Mouse (Mus musculus) T-helper 17 cell (primary cell): ENCODE results near the gene Slc16a10.

Source experiments
- in situ Hi-C, 2 experiments: fragments of 300-600 bp; cut with MboI, MseI; formaldehyde crosslinking; loops; 1 replicate in 1 of 2; 2 replicates in 1 of 2; pipeline ENCODE4 v1.15.1; 2025; ENCODE audit warnings: high pct_unique_total_duplicates in 2 of 2

The Slc16a10 gene

DNA sequence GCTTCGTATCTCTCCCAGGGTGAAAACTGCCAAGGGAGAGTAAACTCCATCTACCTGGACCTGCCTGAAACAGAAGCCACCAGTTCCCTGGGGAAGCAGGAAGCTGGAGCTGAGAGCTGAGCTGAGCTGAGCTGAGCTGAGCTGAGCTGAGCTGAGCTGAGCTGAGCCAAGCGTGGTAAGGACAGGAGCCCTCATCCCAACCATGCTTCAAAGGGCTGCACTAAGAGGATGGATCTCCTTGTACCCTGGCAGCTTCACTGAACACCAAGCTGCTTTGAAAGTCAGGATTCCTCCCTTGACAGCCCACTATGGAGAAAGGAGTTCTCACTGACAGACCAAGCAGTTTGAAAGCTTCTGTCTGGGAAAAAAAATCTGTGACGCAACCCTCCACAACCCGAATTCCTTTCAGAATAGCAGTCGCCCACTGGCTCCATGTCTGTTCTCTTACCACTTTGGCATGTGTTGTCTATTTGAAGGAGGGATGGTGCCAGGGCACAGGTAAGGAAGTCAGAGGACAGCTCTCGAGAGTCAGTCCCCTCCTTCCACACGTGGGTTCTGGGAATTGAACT lies 28.5 kb downstream of the Slc16a10 start:
- in situ Hi-C loops, result loop anchor here in 1 of 2 experiments (5.0 kb wide), 1 partner anchor 56 kb away; no protein-coding TSS in a partner anchor

DNA sequence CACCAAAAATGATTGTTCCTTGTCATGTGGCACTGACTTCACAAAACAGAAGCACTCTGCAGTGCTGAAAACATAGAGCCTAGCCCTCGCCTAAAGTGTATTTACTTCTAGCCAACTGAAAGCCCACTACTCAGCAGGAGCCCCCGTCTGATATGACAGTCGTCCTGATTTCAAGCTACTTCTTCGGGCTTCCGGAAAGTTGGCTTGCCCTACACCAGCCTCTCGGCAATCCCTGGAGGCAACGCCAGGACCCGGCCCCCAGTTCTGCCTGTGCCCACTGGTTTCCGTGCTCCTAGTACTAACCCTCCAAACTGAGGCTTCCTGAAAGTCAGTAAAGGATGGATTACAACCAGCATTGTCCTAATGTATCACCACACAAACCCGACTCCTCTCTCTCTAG lies 29.8 kb downstream of the Slc16a10 start:
- in situ Hi-C loops, result loop anchor here in 1 of 2 experiments (5.0 kb wide), 1 partner anchor 55 kb away; no protein-coding TSS in a partner anchor

DNA sequence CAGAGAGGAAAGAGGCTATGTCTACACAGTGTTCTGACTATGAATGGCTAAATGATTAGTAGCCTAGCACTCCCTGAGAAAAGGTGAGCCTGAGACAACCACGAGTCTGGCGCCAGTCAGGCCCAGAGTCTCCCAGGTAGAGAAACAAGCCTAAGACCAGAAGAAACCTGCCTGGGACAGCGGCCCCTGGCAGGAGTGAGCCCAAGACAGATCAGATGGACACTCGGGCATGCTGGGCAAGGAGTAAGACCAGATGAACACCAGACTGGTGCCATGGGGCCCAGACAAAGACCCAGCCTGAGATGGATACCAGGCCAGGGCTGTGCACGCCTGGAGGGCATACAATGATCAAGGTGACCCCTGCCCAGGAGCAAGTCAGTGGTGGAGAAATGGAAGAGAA lies 32.5 kb downstream of the Slc16a10 start:
- in situ Hi-C loops, result loop anchor here in 1 of 2 experiments (5.0 kb wide), 1 partner anchor 77 kb away; no protein-coding TSS in a partner anchor

DNA sequence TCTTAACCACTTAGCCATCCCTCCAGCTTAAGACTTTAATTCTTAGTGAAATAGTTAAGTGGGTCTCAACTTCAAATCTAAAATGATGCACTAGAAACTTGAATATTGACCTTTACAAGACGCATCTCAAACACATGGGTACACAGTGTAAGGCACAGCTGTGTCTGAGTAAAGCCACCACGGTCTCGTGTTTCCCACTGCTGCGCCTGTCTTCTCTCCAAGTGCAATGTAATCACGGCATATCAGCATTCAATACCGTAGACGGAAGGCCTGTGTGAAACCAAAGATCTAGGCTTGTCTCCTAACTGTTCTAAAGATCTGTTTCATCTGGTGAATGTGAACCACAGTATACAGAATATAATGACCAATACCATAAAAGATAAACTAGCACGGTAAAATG lies 33.1 kb downstream of the Slc16a10 start:
- in situ Hi-C loops, result loop anchor here in 1 of 2 experiments (5.0 kb wide), 1 partner anchor 77 kb away; no protein-coding TSS in a partner anchor

DNA sequence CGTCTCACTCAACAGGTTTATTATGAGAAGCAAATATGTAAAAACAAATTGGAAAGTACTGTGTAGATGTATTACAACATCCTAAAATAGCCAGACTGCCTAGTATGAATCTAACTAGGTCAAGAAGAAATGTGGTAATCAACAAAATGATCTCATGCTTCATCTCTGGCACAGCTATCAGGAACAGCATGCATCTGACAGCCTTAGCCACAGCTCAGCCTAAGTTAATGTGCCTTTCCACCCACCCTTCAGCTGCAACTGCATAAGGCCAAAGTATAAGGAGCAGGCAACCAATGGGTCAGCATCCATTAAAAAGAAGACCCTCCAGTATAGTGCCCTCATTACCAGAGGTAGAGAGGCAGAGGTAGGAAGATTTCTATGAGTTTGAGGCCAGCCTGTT lies 34.1 kb downstream of the Slc16a10 start:
- in situ Hi-C loops, result loop anchor here in 1 of 2 experiments (5.0 kb wide), 1 partner anchor 76 kb away; no protein-coding TSS in a partner anchor

GRCm38 (mm10) chr10:40105174-40105573 lies 36.9 kb downstream of the Slc16a10 start:
- in situ Hi-C loops, result loop anchor here in 1 of 2 experiments (5.0 kb wide), 1 partner anchor 73 kb away; no protein-coding TSS in a partner anchor

DNA sequence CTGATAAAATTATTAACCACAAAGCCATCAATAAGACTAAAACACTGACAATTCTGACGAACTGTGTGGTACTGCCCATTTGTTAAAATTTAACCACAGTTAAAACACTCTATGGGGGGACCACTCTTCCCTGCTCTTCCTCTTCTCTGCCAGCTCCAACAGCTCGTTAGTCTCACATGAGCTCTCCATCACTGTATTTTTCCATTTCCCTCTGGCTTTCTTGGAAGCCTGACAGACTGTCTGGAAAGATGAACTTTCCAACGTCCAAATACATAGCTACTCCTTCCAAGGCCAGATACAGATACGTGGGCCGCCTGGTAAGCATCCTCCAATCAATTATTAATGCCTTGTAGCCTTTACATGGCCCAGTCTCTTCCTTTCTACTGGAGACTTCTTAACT lies 38.3 kb downstream of the Slc16a10 start:
- in situ Hi-C loops, result no loop called here

- in situ Hi-C loops, result no loop called here
These were observed 39.1 kb downstream of the Slc16a10 start for GRCm38 (mm10) chr10:40102986-40103385.

GRCm38 (mm10) chr10:40102166-40102565 lies 39.9 kb downstream of the Slc16a10 start:
- in situ Hi-C loops, result no loop called here

DNA sequence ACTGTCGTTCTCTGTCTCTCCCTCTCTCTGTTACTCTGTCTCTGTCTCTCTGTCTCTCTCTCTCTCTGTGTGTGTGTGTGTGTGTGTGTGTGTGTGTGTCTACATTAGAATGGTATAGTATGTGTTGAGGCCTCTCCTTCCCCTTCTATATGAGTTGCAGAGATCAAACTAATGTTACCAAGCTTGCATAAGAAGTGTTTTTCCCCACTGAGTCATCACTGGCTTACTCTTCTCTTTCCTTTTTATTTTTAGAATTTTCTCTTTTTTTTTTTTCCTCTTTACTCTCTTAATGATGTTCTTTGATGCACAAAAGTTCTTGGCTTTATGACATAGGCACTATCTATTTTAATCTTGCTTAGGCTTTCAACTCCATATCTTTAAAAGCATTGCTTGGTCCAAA lies 43.6 kb downstream of the Slc16a10 start:
- in situ Hi-C loops, result no loop called here

GRCm38 (mm10) chr10:40097519-40097918 lies 44.5 kb downstream of the Slc16a10 start:
- in situ Hi-C loops, result no loop called here

GRCm38 (mm10) chr10:40094752-40095151 lies 47.3 kb downstream of the Slc16a10 start:
- in situ Hi-C loops, result no loop called here

DNA sequence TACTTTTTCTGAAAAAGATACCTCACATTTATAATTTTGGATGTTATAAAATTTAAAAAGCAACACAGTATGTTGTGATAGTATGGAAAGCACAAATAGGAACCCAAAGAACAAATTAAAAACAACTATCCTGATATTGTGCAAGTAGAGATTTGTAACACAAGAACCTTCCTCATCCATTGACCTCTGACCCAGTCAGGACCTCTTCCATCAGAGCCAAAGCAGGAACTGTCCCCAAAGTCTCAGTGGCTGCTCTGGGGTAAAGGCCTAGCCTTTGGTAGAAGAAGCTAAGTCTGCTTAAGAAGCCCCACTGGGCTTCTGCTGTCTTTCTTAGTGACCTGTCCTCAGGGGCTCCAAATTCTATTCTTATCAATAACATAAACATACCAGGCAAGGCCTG lies 48.5 kb downstream of the Slc16a10 start:
- in situ Hi-C loops, result no loop called here

GRCm38 (mm10) chr10:40091455-40091854 lies 50.6 kb downstream of the Slc16a10 start:
- in situ Hi-C loops, result no loop called here

DNA sequence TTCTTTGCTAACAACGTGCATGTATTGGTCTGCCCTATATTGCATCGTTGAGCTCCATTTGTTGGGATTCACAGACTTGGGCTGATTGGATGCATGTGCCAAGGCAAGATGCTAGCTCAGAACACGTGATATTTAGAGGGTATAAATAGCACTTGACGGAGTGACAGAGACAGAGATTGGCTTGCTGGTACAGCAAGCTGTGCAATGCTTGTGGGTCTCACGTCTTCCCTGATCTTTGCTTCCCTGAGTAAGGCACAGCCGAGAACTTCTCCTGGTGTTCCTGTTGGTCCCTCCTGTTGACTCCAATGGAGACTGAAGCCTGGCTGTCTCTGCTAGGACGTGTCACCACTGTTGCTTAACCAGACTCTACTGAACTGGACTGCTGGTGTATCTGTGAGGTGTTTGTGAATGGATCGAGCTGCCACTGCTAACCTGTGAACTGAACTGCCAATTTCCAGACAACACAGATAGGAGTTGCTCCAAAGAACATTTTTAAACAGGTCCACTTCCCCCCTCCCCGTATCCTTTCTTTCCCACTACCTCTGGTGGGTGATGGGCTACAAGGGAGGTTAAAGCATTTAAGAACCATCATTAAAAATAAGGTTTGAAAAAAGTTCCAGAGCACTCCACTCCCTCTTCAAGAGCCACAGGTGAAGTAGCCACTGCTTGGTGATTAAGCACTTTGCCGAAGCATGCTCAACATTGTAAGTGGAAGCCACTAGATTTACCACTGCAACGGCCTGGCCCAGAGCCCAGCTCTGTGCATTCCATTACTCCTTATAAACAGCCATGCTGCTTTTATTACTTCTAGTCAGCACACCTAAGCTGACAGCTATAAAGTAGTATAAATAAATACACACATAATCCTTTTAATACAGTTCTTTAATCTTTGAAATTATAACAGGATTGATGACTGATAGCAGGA lies 51.3 kb downstream of the Slc16a10 start:
- in situ Hi-C loops, result no loop called here

DNA sequence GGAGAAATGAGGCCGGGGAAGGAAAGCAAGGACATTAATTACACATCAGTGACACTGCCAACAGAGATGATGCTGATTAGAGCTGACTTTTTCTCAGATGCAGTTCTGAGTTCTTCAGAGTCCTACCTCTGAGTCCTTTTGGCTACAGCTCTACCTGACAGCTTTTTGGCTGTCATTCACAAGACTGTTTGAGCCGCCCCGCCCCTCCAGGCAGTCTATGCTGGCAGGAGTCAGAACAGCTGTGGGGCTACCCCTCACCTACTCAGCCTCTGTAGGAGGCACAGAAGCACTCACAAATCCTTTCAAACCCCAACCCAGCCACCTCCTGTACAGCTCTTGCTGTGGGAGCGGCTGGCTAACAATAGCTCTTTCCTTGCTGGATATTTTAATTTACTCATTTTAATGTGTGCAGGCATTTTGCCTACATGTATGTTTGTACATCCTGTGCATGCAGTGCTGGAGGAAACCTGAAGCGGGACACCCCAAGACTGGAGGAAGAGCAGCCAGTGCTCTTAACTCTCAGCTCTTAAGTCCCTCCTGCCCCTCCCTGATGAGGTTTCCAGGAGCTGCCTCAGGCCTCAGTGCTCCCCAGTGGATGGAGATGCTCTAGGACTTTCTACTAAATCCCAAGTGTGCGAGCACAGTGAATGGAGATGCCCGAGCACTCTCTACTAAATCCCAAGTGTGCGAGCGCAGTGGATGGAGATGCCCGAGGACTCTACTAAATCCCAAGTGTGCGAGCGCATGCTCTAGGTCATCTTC lies 57.5 kb downstream of the Slc16a10 start:
- in situ Hi-C loops, result no loop called here

DNA sequence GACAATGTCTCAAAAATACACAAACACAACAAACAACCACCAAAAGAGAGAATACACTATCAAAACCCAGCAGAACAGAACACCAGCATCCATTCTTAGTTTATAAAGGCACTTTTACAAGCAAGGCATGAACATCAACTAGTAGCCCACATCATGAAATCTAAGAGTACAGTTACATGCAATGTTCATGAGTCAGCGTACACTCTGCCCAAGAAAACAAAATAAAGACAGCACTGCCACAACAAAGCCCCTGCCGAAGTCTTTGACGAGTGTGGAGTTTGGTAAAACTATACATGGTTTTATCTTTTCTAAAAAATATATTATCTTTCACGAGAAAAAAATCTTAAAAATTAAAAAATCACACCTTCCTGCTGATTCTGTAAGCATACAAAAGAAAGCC lies 58.5 kb downstream of the Slc16a10 start:
- in situ Hi-C loops, result no loop called here

GRCm38 (mm10) chr10:40082668-40083067 lies 59.4 kb downstream of the Slc16a10 start:
- in situ Hi-C loops, result no loop called here

DNA sequence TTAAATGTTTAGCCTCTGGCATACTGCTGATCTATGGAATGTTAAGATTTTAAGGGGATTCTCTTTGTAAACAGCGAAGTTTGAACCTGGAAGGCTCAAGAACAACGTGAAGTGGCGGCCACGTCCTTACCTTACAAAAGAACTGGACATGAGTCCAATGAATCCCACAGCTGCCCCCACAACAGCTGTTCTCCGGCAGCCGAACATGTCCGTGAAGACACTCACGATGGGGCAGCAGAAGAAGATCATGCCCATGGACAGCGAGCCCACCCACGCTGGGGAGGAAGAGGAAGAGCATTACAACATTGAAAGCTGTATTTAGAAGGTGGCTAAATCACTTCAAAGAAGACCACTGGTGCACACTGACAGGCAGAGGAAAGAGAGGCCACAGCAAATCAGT lies 61.5 kb downstream of the Slc16a10 start:
- in situ Hi-C loops, result no loop called here

GRCm38 (mm10) chr10:40079256-40079655 lies 62.8 kb downstream of the Slc16a10 start:
- in situ Hi-C loops, result no loop called here

DNA sequence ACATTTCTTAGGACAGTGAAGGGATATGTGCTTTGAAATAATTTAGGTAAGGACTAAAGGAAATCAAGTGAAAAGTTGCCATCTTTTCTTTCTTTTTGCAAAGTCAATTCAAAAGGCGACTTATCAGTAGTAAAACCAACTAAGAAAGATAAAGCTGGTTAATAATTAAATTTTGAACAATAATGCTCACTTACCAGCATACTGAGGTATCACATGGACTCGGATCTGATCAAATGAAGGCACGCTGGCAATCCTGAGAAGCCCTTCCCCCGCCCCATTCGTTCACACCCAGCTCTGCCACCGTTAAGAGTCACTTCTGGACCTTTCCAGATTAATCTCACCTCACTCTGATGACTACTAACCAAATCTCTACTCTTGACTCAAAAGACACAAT lies 64.1 kb downstream of the Slc16a10 start:
- in situ Hi-C loops, result no loop called here
